ENCODE assay signal across 14 mouse cellular contexts in genomic region chr1:71614545-71615246, GRCm38 (mm10). TPM values are rescaled to one million over a fixed set of nuclear protein-coding genes. Genes with fewer than 3 reads are reported as not detected.
A peak's percentile ranks its signal among the peaks of the same experiment; 100 is the strongest.
DNase-seq lines count a peak whose midpoint lies in the region; ATAC-seq lines count a peak whose summit lies in the region.
"Had no signal": no experiment of that assay in that cellular context is flagged by ENCODE, and none has a peak within 500 bp of the region (broad histone marks: within the 10 kb centered on the region; RNA-seq: fewer than 3 reads in every experiment).

No protein-coding gene starts in this region.

- H3K9ac ChIP-seq in forebrain, embryonic 16.5 days (replicated peaks; ENCODE audit: low read depth, low read length), result no peak overlapping the region
- H3K9ac ChIP-seq: limb, embryonic 12.5 days had no signal

- no peak overlapping the region for H3K4me3 ChIP-seq in forebrain, embryonic 16.5 days (replicated peaks; ENCODE audit: low read length)
- H3K4me3 ChIP-seq: limb, embryonic 12.5 days had no signal

- H3K4me2 ChIP-seq in forebrain, embryonic 16.5 days (ENCODE audit: low read length), result 0 out of 2 replicates have a peak overlapping the region, but pooled peaks have one; percentile 3
- H3K4me2 ChIP-seq: limb, embryonic 12.5 days had no signal

- H3K36me3 ChIP-seq in forebrain, embryonic 16.5 days (ENCODE audit: control insufficient read depth, insufficient read depth), result no peaks in the 10 kb centered on the region

- H3K27me3 ChIP-seq in forebrain, embryonic 16.5 days (replicated peaks; ENCODE audit: control insufficient read depth, insufficient read depth, low read length), result no peaks in the 10 kb centered on the region
- H3K27me3 ChIP-seq: limb, embryonic 12.5 days had no signal

- H3K4me1 ChIP-seq in forebrain, embryonic 16.5 days (replicated peaks; ENCODE audit: control insufficient read depth, insufficient read depth, low read length), result peaks cover 13% of the 10 kb centered on the region
- H3K4me1 ChIP-seq: limb, embryonic 12.5 days had no signal

- intact Hi-C loops in left cerebral cortex, postnatal 14 days (cut with DNase I), result no loop called here
- intact Hi-C loops in heart, postnatal 36 days (cut with DNase I), result no loop called here

- 9% methylated on average over 8 of the region's 8 CpGs for WGBS in forebrain, embryonic 16.5 days

- H3K27ac ChIP-seq in forebrain, embryonic 16.5 days (ENCODE audit: low read length), result peak overlapping the region; percentile 41
- H3K27ac ChIP-seq: kidney, postnatal 0 days; limb, embryonic 12.5 days had no signal

- no peaks in the 10 kb centered on the region for H3K9me3 ChIP-seq in forebrain, embryonic 16.5 days (ENCODE audit: control insufficient read depth, low read length)
- H3K9me3 ChIP-seq: limb, embryonic 12.5 days had no signal

- peak; percentile 93 for ATAC-seq in forebrain, embryonic 16.5 days

- peak; percentile 15 to 17 for DNase-seq in left cerebral cortex, postnatal 14 days (ENCODE audit: low spot score in 2 of 2)
- no peak for DNase-seq in left cerebral cortex, adult 18-20 months (ENCODE audit: low spot score in 2 of 2)
- peak; percentile 30 for DNase-seq in mesoderm, embryonic 11.5 days (ENCODE audit: low read depth, low spot score)
- DNase-seq in retina, embryonic 14.5 days (ENCODE audit: low spot score), result peak; percentile 42
- no peak for DNase-seq in heart, postnatal 36 days
- DNase-seq in lung, adult 18-20 months, result no peak
- DNase-seq in spleen, postnatal 10 days (ENCODE audit: low spot score in 2 of 2), result no peak
- DNase-seq: adrenal gland, adult 2 months; cerebellum, adult 18-20 months; gastrocnemius, postnatal 36 days; thymus, adult 18-20 months had no signal

RNA-seq across cellular contexts. Expression of gene Fn1, which starts 38.3 kb away (rescaled TPM):
- total RNA-seq in left cerebral cortex, postnatal 14 days (2021), result 100 to 1,000 TPM in 1 of 2 experiments, 10 to 100 TPM in 1; 88.4 to 101 TPM
- 10 to 100 TPM; 42.0 to 45.8 TPM for total RNA-seq in left cerebral cortex, adult 18-20 months (2021)
- 39.4 and 47.5 TPM in 2 replicates for polyA plus RNA-seq in forebrain, embryonic 16.5 days (2015; fragmentation: Nextera tagmentation; extraction: Ambion mirVana)
- total RNA-seq in heart, postnatal 36 days (2021), result 100 to 1,000 TPM in 1 of 2 experiments, 10 to 100 TPM in 1; 86.6 to 106 TPM

RNA-seq across cellular contexts. Expression of gene Atic, which starts 57.7 kb away (rescaled TPM):
- 10 to 100 TPM; 34.2 to 34.6 TPM for total RNA-seq in left cerebral cortex, postnatal 14 days (2021)
- 10 to 100 TPM; 35.3 to 36.5 TPM for total RNA-seq in left cerebral cortex, adult 18-20 months (2021)
- polyA plus RNA-seq in forebrain, embryonic 16.5 days (2015; fragmentation: Nextera tagmentation; extraction: Ambion mirVana), result 35.8 and 37.3 TPM in 2 replicates
- 10 to 100 TPM; 20.8 to 24.0 TPM for total RNA-seq in heart, postnatal 36 days (2021)

Comparison
In these comparisons a context has a peak if more than half of its experiments do, and no peak if none do; other contexts are left out.
1. DNase-seq: peak in left cerebral cortex, postnatal 14 days (2 of 2), mesoderm, embryonic 11.5 days (single experiment) and retina, embryonic 14.5 days (single experiment); none in left cerebral cortex, adult 18-20 months (0 of 2), heart, postnatal 36 days (0 of 2), lung, adult 18-20 months (0 of 2) and spleen, postnatal 10 days (0 of 2).